Comparison of ENCODE assay signal across 23 mouse cellular contexts in the genomic region with DNA sequence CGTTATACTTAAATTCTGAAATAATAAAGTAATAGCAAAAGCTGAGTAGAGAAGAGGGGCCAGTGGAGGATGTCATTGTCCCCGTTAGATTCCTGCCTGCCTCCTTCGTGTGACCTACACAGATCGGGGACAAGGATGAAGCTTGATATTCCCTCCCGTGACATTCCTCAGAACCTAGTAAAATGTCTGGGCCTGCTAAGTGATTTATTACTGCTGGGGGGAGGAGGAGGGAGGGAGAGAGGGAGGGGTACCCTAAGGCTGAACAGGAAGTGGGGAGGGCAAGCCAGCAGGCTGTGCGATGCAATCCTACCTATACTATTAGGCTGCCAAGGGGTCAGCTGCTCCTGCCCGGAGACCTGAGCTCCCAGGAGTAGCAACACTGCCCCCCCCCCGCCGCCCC.
DNase-seq lines count a peak whose midpoint lies in the region; ATAC-seq lines count a peak whose summit lies in the region.
"Had no signal": no experiment of that assay in that cellular context is flagged by ENCODE, and none has a peak within 500 bp of the region (broad histone marks: within the 10 kb centered on the region; RNA-seq: fewer than 3 reads in every experiment).

No protein-coding gene starts in this region.

- ATAC-seq in kidney, embryonic 14.5 days (ENCODE audit: low FRiP score, low TSS enrichment) = 0 out of 2 replicates have a peak, but pooled peaks have one; percentile 30
- 0 out of 2 replicates have a peak, but pooled peaks have one; percentile 27 for ATAC-seq in kidney, embryonic 16.5 days (ENCODE audit: low FRiP score, low TSS enrichment)
- ATAC-seq in limb, embryonic 11.5 days (ENCODE audit: insufficient number of reproducible peaks, low FRiP score, low TSS enrichment, low read depth) = 0 out of 2 replicates have a peak, but pooled peaks have one; percentile 21
- no peak for ATAC-seq in megakaryocyte, adult 5-6 weeks (ENCODE audit: poor library complexity, severe bottlenecking)
- ATAC-seq: forebrain, embryonic 14.5 days; forebrain, embryonic 16.5 days had no signal

- H3K36me3 ChIP-seq in kidney, embryonic 14.5 days (ENCODE audit: control insufficient read depth, insufficient read depth, low read length) = no peaks in the 10 kb centered on the region
- H3K36me3 ChIP-seq in kidney, embryonic 16.5 days (ENCODE audit: insufficient read depth, low read length) = no peaks in the 10 kb centered on the region
- H3K36me3 ChIP-seq in limb, embryonic 11.5 days (ENCODE audit: control insufficient read depth, insufficient read depth, low read length) = no peaks in the 10 kb centered on the region
- H3K36me3 ChIP-seq in limb, embryonic 10.5 days = no peaks in the 10 kb centered on the region
- H3K36me3 ChIP-seq: embryonic facial prominence, embryonic 13.5 days; embryonic facial prominence, embryonic 15.5 days; forebrain, embryonic 10.5 days; forebrain, embryonic 12.5 days had no signal

- no peak for DNase-seq in kidney, postnatal 10 days
- no peak for DNase-seq in kidney, adult 18-20 months
- DNase-seq in limb, embryonic 11.5 days (ENCODE audit: low spot score) = peak; percentile 35
- no peak for DNase-seq in limb, embryonic 10.5 days (ENCODE audit: low spot score)
- peak; percentile 60 for DNase-seq in mesoderm, embryonic 11.5 days (ENCODE audit: low read depth, low spot score)
- DNase-seq: adrenal gland, adult 2 months; adrenal gland, postnatal 10 days; adrenal gland, postnatal 25 days; cerebellum, adult 11 months; cerebellum, adult 18-20 months; cerebellum, adult 8-10 months; cerebellum, adult 9-11 months; cerebellum, postnatal 36 days had no signal

- H3K27ac ChIP-seq in kidney, embryonic 14.5 days (ENCODE audit: low read depth, low read length) = no peak overlapping the region
- H3K27ac ChIP-seq in kidney, embryonic 16.5 days (ENCODE audit: low read length) = no peak overlapping the region
- no peak overlapping the region for H3K27ac ChIP-seq in limb, embryonic 11.5 days (replicated peaks; ENCODE audit: low read depth, low read length)
- no peak overlapping the region for H3K27ac ChIP-seq in limb, embryonic 10.5 days
- H3K27ac ChIP-seq: embryonic facial prominence, embryonic 13.5 days; embryonic facial prominence, embryonic 15.5 days; forebrain, embryonic 10.5 days; forebrain, embryonic 12.5 days had no signal

- no peak overlapping the region for H3K4me3 ChIP-seq in kidney, embryonic 14.5 days (ENCODE audit: low read length)
- no peak overlapping the region for H3K4me3 ChIP-seq in kidney, embryonic 16.5 days (ENCODE audit: low read length)
- no peak overlapping the region for H3K4me3 ChIP-seq in limb, embryonic 11.5 days (ENCODE audit: low read depth, low read length)
- H3K4me3 ChIP-seq in limb, embryonic 10.5 days = no peak overlapping the region
- H3K4me3 ChIP-seq: embryonic facial prominence, embryonic 13.5 days; embryonic facial prominence, embryonic 15.5 days; erythroblast, embryonic 14.5 days; forebrain, embryonic 10.5 days; forebrain, embryonic 12.5 days had no signal

- WGBS in kidney, embryonic 14.5 days = 20% methylated on average over 9 of the region's 9 CpGs
- 14% methylated on average over 9 of the region's 9 CpGs for WGBS in kidney, embryonic 16.5 days
- 33% methylated on average over 9 of the region's 9 CpGs for WGBS in limb, embryonic 11.5 days
- WGBS in limb, embryonic 10.5 days = 36% methylated on average over 9 of the region's 9 CpGs

- no peak overlapping the region for H3K4me2 ChIP-seq in kidney, embryonic 14.5 days (replicated peaks; ENCODE audit: low read depth, low read length)
- no peak overlapping the region for H3K4me2 ChIP-seq in kidney, embryonic 16.5 days (replicated peaks; ENCODE audit: low read depth, low read length)
- no peak overlapping the region for H3K4me2 ChIP-seq in limb, embryonic 11.5 days (ENCODE audit: low read depth, severe bottlenecking)
- H3K4me2 ChIP-seq: embryonic facial prominence, embryonic 13.5 days; embryonic facial prominence, embryonic 15.5 days; forebrain, embryonic 12.5 days had no signal

- no peak overlapping the region for H3K9ac ChIP-seq in kidney, embryonic 14.5 days (ENCODE audit: low read depth, low read length)
- no peak overlapping the region for H3K9ac ChIP-seq in kidney, embryonic 16.5 days (replicated peaks; ENCODE audit: low read length)
- H3K9ac ChIP-seq in limb, embryonic 11.5 days (ENCODE audit: low read length) = no peak overlapping the region
- H3K9ac ChIP-seq: embryonic facial prominence, embryonic 13.5 days; embryonic facial prominence, embryonic 15.5 days; forebrain, embryonic 12.5 days had no signal

- H3K27me3 ChIP-seq in kidney, embryonic 14.5 days (ENCODE audit: control insufficient read depth, insufficient read depth, low read length) = no peaks in the 10 kb centered on the region
- no peaks in the 10 kb centered on the region for H3K27me3 ChIP-seq in kidney, embryonic 16.5 days (ENCODE audit: insufficient read depth, low read length)
- H3K27me3 ChIP-seq in limb, embryonic 11.5 days (ENCODE audit: control insufficient read depth, insufficient read depth, low read length) = no peaks in the 10 kb centered on the region
- peaks cover 26% of the 10 kb centered on the region; the same call in 1 of the 2 replicates for H3K27me3 ChIP-seq in limb, embryonic 10.5 days (ENCODE audit: low read depth, poor library complexity, severe bottlenecking)

- no peaks in the 10 kb centered on the region for H3K4me1 ChIP-seq in kidney, embryonic 14.5 days (ENCODE audit: control insufficient read depth, insufficient read depth, low read length)
- H3K4me1 ChIP-seq in kidney, embryonic 16.5 days (ENCODE audit: insufficient read depth, low read length) = 0 out of 2 replicates have a peak, but pooled peaks cover 3% of the 10 kb centered on the region
- peaks cover 9% of the 10 kb centered on the region for H3K4me1 ChIP-seq in limb, embryonic 11.5 days (ENCODE audit: control insufficient read depth, insufficient read depth, low read length)
- H3K4me1 ChIP-seq in limb, embryonic 10.5 days = peaks cover 36% of the 10 kb centered on the region
- H3K4me1 ChIP-seq: embryonic facial prominence, embryonic 13.5 days; embryonic facial prominence, embryonic 15.5 days had no signal

- H3K9me3 ChIP-seq in kidney, embryonic 14.5 days (ENCODE audit: control insufficient read depth, low read length) = no peaks in the 10 kb centered on the region
- no peaks in the 10 kb centered on the region for H3K9me3 ChIP-seq in kidney, embryonic 16.5 days (ENCODE audit: low read length)
- H3K9me3 ChIP-seq in limb, embryonic 11.5 days (ENCODE audit: control insufficient read depth, low read length) = no peaks in the 10 kb centered on the region
- no peaks in the 10 kb centered on the region for H3K9me3 ChIP-seq in limb, embryonic 10.5 days (replicated peaks)
- H3K9me3 ChIP-seq: embryonic facial prominence, embryonic 13.5 days; embryonic facial prominence, embryonic 15.5 days; forebrain, embryonic 10.5 days; forebrain, embryonic 12.5 days had no signal

Comparison
In these comparisons a context has a peak if more than half of its experiments do, and no peak if none do; other contexts are left out.
1. DNase-seq: peak in limb, embryonic 11.5 days (single experiment) and mesoderm, embryonic 11.5 days (single experiment); none in kidney, postnatal 10 days (single experiment), kidney, adult 18-20 months (single experiment) and limb, embryonic 10.5 days (single experiment).